Mouse (Mus musculus): ENCODE measurements around the gene Adar.

The Adar gene

DNA sequence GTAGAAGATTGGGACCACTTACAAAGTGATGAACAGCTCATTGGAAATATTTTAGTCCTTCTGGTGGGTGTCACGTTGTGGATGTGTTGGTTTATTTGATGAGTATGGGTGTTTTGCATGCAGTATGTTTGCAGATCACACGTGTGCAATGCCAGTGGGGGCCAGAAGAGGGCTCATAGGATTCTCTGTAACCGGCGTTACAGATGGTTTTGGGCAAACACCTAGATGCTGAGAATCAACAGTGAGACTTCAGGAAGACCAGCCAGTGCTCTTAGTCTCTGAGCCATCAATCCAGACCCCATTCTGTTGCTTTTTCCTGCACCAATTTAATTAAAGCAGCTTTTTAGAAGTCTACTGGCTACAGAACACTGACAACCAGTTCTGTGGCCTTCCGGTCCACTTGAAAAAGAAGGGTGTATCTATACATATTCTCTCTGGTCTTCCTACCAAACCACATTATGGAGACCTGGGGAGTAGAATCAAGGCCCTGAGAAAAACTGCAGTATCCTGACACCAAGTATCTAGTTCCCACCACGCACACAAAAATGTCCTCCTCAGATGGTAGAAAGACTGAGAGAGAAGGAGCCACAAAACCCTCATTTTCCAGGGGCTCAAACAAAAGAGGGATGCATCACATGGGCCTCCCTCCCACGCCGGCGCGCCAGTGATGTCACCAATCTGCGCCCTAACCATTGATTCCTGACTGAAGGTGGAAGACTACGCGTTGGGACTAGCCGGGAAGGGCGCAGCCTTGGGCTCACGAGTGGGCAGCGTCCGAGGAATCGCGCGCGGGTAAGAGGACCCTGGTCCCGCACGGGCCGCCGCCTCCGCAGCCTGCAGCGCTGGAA lies at the start of gene Adar:
TSS of gene Adar (plus strand) at position 664 of the 848 bp plus-strand sequence.
- in situ Hi-C loops (cut with MboI, MseI): loop anchor here in 1 of 2 experiments (10.0 kb wide), 1 partner anchor 890 kb away; the partner anchor contains the start of genes Gm42674, S100a4 and S100a5

DNA sequence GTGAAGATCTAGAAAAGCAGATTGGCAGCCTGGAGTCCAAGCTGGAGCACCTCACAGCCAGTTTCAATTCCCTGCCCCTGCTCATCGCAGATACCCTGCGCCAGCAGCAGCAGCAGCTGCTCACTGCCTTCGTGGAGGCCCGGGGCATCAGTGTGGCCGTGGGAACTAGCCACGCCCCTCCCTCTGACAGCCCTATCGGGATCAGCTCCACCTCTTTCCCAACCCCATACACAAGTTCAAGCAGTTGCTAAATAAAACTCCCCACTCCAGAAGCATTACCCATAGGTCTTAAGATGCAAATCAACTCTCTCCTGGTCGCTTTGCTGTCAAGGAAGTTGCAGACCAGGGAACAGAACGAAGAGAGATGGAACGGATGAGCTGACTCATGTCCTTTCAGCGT lies 47.7 kb upstream of the Adar start:
- in situ Hi-C loops (cut with MboI, MseI): no loop called here

DNA sequence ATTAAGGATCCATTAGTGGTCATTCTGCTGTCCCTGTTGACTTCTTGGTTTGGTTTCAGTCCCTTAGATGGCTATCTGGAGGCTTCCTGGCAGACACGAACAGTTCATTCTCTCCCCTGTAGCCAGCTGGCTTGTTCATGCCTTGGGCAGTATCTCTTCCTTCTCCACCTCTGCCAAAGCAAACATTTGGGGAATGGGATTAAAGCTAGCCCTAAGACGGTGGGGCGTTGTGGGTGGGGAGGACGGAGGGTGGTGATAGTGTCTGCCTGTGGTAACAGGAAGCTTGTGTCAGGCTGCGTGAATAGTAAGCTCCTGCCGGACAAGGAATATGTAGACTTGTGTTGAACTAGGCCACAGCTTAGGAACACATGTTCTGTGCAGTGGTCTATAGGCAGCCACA lies 43.5 kb upstream of the Adar start:
- in situ Hi-C loops (cut with MboI, MseI): no loop called here

DNA sequence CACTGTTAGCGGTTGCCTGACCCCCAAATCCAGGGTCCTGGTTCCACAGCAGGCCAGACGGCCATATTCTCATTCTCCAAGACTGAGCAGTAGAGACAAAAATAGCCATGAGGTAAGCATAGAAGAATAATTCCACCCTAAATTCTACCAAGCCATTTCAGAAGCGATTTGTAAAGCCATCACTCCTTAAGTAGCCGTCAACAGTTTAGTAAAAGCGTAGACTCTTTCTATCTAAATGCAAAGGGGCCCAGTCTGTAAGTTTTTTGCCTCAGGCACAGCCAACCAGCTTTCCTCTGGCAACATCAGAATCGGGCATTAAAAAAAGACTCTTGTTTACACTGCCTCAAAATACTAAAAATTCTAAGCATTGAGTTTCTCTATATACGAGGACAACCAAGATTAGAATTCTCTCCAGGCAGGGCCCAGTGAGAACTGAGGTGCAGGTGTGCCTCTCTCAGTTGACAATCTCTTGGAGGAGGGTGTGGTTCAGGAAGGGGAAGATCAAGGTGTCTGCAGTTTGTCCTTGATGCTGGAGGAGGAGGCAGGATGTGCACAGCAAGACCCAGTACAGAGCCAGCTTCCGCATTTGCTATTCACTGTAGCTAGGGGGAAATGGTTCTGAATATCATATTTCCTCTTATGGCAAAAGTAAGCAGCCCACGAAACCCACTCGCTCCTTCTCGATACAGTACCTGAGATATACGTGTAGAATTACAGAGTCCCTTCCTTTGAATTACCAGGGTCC lies 42.1 kb upstream of the Adar start:
- in situ Hi-C loops (cut with MboI, MseI): no loop called here

DNA sequence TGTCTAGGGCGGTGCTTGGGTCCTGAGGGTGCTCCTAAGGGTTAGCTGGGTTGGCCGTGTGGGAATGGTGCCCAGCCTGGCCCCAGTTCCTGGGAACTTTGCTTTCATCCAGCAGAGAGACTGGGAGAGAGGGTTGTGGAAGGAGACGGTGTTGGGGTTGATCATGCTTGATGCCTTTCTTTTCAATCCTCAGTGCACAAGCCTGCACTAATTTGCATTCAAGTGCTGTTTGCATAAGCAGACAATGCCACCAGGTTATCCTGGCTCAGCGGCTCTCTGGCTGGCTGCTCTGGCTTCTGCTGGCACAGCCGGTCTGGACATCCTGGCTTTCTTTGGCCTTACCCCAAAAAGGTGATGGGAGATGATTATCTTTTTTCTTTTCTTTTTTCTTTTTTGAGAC lies 37.2 kb upstream of the Adar start:
- in situ Hi-C loops (cut with MboI, MseI): loop anchor here in 1 of 2 experiments (5.0 kb wide), 1 partner anchor 65 kb away; no protein-coding TSS in a partner anchor

DNA sequence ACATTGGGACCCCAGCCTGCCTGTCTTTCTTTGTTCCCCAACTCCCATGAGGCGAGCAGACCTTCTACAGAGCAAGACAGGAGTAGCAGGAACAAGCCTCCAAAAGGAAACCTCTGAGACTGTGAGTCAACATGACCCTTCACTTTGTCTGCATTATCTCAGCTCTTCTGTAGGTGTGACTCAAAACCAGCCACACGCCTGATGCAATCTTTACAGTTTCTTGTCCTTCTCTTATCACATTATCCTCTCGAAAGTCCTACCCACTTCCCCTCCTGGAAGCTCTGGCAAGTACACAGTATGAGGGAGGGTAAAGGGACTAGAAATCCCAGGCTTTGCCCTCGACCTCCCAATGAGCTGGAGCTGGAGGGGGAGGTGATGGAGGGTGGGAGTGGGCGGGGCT lies 28.8 kb upstream of the Adar start:
- in situ Hi-C loops (cut with MboI, MseI): no loop called here

DNA sequence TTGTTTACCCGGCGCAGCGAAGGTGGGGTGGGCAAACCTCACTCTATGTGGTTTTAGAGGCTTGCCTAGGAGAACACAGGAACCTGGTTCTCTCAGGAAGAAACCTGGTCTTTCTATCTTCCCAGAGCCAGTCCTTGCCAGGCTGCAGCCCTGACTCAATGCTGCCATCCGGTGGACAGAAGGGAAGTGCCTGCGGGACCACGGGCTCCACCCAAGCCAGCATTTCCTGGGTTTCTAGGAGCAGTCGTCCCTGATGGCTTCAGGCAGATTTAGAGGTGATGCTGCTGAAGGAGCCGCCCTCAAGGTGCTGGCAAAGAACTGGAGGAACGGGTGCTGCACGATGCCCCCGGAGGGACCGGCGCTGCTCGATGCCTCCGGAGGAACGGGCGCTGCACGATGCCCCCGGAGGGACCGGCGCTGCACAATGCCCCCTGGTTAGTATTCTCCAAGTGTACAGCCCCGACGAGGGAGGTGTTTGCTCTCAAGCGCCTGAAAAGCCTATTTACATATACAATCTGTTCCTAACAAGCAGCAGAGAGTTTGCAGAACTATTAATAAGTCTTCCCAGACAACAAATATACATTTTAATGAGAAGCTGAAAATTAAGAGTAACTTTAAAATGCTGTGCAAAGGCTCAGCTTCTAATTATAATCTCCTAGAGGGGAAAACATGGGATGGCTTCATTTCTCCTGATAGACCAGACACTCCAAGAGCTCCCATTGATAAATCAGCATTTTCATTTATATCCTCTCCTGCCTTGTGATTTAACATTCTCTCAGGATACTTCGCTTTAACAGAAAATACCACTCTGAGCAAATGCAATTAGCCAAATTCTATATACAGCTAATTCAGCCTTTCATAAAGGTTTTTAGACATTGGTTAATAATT lies 25.9 kb upstream of the Adar start:
- in situ Hi-C loops (cut with MboI, MseI): no loop called here

DNA sequence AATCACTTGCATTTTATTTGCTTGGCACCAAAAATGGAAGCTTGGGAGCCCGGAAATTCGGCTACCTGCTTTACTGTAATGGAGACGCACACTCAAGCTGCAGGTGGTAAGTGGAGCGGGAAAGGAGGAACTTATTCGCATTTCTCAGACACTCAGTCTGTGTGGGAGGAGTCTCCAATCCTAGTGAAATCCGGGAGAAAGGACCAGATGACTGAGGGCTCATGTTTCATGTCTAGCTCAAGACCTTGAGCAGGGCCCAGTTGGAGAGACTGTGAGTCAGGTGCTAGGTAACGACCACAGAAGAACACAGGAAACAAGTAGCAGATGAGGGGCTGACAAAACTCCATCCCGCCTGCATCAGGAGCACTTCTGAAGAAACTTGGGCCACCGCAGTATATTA lies 23.0 kb upstream of the Adar start:
- in situ Hi-C loops (cut with MboI, MseI): no loop called here

DNA sequence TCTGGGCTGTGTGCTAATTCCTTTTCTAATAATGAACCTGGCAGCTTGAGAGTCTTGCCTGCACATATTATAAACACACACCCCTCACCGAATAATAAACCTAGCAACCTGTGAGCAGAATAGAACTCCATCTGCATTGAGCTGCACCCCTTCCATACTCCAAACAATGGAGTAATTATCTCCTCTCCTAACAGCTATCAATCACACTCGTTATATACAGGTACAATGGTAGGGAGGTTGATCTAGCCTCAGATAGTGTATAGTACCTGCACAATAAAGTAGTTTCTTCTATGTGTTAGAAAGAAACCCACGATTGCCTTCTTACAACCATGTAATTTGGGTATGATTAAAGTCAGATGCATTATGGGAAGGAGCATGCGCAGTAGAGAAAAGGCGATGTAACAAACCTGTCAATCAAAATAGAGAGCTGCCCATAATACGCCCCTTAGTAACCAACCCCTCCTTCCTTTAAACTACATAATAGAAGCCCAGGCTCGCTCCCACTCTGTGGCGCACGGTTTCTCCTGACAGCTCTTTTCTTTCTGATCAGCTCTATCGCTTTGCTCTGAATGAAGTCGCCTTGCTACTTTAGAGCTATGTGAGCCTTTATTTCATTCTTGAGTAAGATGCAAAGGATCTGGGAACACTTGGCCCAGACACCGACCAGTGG lies 18.5 kb upstream of the Adar start:
- in situ Hi-C loops (cut with MboI, MseI): no loop called here

DNA sequence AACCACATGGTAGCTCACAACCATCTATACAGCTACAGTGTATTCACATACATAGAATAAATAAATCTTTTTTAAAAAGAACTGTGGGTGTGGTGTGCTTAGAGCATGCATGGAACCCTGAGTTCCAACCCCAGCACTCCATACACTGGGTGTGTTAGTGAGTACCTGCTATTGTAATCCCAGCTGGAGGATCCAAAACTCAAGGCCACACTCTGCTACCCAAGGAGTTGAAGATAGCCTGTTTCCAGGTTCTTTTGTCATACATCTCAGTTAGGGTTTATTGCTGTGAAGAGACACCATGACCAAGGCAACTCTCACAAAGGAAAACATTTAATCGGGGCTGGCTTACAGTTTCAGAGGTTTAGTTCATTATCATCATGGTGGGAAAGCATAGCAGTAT lies 15.9 kb upstream of the Adar start:
- in situ Hi-C loops (cut with MboI, MseI): no loop called here

DNA sequence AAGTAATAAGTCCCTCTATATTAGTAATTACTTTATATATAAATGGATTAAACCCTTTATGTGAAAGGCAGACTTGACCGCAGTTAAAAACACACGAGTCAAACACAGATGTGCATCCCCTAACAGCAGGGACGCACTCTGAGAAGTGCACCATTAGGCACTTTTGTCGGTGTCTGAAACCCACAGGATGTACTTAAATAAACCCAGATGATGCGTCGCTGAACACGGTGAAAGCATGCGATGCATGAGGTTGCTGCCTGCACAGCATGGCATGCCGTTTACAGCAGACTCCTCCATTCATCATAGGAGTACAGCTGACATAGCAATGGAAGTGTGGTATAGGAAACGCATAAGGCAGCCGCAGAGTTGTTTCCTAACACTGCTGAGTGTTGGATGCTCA lies 14.4 kb upstream of the Adar start:
- in situ Hi-C loops (cut with MboI, MseI): no loop called here

DNA sequence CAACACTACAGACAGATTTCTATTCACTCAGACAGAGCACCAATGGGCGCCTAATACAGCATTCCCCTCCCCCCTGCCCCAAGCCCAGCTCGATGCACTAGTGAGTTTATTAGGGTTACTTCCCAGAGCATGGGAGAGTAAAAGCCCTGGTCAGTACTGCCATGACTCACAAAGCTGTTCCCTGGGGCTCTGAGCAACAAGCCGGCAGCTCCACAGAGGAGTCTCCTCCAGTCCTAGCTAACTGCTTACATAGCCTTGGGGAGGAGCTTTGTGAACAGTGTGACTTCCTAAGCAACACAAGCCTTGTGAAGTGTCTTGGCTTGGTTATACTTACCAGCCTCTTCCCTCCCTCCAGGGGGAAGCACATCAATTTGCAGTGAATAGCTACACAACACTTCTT lies 11.2 kb upstream of the Adar start:
- in situ Hi-C loops (cut with MboI, MseI): no loop called here

DNA sequence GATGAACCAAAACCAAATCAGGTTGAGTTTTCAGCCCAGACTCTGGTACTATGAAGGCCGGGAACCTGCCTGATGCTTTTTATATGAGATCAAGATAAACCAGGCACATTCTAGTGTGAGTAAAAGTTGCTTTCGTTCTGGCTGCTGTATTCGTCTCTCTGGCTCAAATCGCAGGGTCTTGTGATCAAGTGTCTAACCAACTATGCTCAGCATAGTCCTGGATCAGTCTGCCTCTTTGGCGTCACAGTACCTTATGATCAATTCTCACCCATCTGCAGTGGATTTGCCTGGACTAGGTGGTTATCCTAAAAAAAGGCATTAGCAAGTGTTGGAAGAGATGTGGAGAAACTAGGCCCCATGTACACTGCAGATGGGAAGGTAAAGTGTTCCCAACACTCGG lies 10.8 kb upstream of the Adar start:
- in situ Hi-C loops (cut with MboI, MseI): no loop called here

DNA sequence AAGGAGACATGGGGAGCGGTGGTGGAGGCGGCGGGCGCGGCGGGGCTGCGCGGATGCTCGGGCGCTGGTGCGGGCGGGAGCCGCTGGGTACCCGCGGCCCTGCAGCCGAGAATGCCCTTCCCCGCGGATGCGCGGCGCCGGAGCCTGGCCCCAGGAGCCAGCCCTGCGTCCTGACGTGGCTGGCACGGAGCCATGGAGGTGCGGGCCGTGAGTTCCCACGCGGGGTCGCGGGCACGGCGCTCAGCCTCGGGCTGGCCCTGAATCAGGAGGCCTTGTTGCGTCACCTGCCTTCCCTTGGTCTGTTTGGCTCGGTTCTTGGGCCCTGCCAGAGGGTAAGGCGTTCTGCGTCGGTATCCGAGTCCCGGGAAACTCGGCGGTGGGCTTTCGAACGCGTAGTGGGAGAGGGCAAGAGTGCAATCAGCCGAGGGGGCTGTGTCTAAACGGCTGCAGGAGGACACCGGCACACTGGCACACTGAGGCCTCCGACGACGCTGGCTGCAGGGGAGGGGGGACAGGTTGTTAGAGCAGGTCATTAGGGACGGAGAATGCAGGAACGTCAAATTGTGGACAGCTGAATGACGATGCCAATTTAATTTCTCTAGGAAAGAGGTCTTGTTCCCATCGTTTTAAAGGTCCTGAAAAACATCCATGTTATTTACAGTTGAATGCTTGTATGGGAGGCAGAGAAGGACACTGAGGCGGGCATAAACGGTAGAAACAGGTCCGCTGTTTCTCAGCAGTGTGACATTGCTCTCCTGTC lies 565 bp downstream of the Adar start:
- in situ Hi-C loops (cut with MboI, MseI): loop anchor here in 1 of 2 experiments (10.0 kb wide), 1 partner anchor 889 kb away; the partner anchor contains the start of genes Gm42674, S100a4 and S100a5

DNA sequence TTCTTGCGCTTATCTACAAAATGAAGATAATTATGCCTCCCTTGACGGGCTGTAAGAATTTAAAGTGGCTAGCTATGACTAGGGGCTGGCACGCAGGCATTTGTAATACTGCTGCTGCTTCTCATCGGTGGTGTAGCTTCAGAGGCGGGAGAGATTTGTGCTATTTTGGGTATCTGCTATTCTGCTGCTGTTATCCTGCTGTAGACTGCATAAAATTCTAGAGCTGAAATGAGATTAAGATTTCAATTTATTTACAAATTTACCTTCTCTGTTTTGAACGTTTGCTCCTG lies 1.1 kb downstream of the Adar start:
- in situ Hi-C loops (cut with MboI, MseI): loop anchor here in 1 of 2 experiments (10.0 kb wide), 1 partner anchor 889 kb away; the partner anchor contains the start of genes Gm42674, S100a4 and S100a5

DNA sequence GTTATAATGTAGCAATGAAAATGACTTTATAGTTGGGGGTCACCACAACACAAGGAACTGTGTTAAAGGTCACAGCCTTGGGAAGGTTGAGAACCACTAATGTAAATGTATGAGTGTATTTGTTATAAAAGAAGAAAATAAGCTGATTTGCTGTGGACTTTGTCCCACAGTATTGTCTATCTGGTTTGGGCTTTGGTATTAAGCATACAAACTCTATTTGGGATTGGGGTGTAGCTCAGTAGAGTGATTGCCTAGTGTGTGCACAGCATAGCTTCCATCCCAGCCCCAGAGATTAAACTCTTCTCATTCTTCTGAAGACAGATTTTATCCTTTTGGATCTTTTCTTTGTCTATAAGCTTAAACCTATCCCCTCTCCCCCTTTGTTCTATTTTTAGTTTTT lies 7.2 kb downstream of the Adar start:
- in situ Hi-C loops (cut with MboI, MseI): no loop called here

DNA sequence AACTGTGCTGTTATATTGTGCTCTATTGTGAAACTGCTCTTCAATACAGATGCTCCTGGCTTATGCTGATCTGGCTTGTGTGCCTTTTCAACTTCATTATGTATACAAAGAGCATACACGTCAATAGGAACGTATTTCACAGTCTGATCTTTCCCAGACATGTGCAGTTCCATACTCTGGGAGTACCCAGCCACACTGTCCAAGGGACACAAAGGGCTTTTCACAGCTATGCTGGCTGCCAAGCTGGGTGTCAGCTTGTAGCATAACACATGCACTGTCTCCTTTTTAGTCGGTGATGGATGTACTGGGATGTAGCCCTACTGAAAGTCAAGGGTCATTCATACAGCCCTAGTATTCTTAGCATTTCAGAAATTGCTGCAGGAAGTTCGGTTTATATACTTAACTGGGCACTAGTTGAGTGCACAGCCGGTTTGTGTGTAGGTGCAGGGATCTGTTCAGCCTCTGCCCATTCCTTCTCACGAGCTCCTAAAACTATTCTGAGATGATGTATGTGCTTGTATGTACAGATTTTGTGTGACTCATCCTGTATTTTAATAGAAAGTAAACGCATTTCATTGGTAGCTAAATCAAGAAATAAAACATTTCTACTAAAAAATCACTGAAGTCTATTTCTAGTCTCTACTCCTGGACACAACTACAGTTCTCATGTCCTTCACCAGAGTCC lies 8.7 kb downstream of the Adar start:
- in situ Hi-C loops (cut with MboI, MseI): no loop called here

DNA sequence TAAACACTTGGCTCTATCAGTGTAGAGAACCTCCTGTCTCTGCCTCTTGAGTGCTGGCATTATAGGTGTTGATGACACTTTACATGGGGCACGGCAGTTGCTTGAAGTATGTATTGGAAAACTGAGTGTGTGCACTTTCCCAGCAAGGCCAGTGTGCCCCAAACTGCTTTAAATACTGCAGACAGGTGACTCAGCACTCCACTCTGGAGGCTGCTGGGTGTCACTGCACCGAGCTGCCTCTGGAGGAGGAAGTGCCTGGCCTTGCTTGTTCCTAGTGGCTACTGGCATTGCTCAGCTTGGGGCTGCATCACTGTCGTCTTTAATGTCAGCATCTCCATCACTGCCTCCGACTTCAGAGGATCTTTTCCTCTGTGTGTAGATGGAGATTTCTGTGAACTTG lies 12.2 kb downstream of the Adar start:
- in situ Hi-C loops (cut with MboI, MseI): no loop called here

DNA sequence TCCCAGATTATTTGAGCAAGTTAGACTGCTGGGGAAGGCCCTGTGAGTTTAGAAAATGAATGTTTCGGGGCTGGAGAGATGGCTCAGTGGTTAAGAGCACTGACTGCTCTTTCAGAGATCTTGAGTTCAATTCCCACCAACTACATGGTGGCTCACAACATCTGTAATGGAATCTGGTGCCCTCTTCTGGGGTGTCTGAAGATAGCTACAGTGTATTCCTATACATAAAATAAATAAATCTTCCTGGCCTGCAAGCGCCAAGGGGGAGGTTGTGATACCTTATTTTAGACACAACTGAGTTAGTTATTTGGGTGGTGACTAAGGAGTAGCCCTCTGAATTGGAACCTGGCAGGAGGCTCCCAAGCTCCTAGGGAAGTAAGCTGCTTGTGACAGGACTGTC lies 14.0 kb downstream of the Adar start:
- in situ Hi-C loops (cut with MboI, MseI): no loop called here
